Mouse (Mus musculus) gastrocnemius, adult 2 months (tissue): ENCODE data around the gene Drosha. TPM values are rescaled to one million over a fixed set of nuclear protein-coding genes. Genes with fewer than 3 reads are reported as not detected.

Source experiments
- DNase-seq: peaks from one replicate; pipeline ENCODE4 v3.0.0; 2022
- H3K27ac ChIP-seq: fragments of 200-600 bp; 2 replicates; pipeline ENCODE4 v1.8.1; 2022; ENCODE audit warnings: mild to moderate bottlenecking
- H3K4me3 ChIP-seq: fragments of 200-600 bp; 2 replicates; pipeline ENCODE4 v1.8.1; 2022; ENCODE audit warnings: mild to moderate bottlenecking, moderate library complexity
- CTCF ChIP-seq: fragments of 200-600 bp; IDR thresholded peaks from 2 replicates; pipeline ENCODE4 v1.8.1; 2022; ENCODE audit warnings: antibody characterized with exemption, mild to moderate bottlenecking, moderate library complexity
- intact Hi-C: fragments of 180-260 bp; cut with DNase I; formaldehyde crosslinking; loops from one replicate; pipeline ENCODE4 v1.15.1; 2025
- total RNA-seq, 2 experiments: library from RNA; stranded (reverse); gene quantifications; 2 replicates each; pipeline ENCODE4 v1.2.3; 2021

Drosha gene
- total RNA-seq, 2 experiments from 2014 or later = 33.9 to 37.6 TPM

- TF ChIP-seq CTCF = no peak
- Histone ChIP-seq H3K4me3 (no peak overlapping the region), H3K27ac (no peak overlapping the region)
- no peak for DNase-seq
- intact Hi-C loops = no loop called here
Observed at GRCm38 (mm10) chr15:12807088-12807487, 17.5 kb upstream of the Drosha start.

GRCm38 (mm10) chr15:12809305-12809704 is 15.3 kb upstream of the Drosha start:
- Histone ChIP-seq H3K4me3 (no peak overlapping the region), H3K27ac (no peak overlapping the region)
- TF ChIP-seq CTCF = no peak
- intact Hi-C loops = no loop called here
- DNase-seq = no peak

- DNase-seq = no peak
- Histone ChIP-seq H3K27ac (no peak overlapping the region), H3K4me3 (no peak overlapping the region)
- intact Hi-C loops = no loop called here
- no peak for TF ChIP-seq CTCF
Observed at GRCm38 (mm10) chr15:12812646-12813045, 12.0 kb upstream of the Drosha start.

DNA sequence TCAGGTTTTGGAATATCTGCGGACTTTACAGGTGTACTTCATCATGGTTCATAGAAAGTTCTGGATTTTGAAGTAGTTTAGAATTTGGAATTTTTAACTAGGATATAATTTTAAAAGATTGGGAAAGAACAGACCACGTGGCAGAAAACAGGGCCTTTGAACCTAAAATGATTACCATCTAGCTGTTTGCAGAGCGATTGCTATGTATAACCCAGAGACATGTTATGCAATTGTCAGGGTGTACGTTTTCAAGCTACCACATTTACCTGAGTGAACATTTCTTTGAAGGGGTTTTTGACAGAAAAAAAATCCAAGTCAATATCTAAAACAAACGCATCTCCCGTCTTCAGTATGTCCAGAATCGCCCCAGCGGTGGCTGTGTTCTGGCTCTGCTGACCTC is 7.0 kb upstream of the Drosha start:
- Histone ChIP-seq H3K27ac (no peak overlapping the region), H3K4me3 (no peak overlapping the region)
- no peak for TF ChIP-seq CTCF
- intact Hi-C loops = no loop called here
- DNase-seq = no peak

GRCm38 (mm10) chr15:12822416-12823395 is 1.9 kb upstream of the Drosha start:
- no peak for DNase-seq
- intact Hi-C loops = no loop called here
- H3K4me3 ChIP-seq = no peak overlapping the region
- no peak for TF ChIP-seq CTCF
- H3K27ac ChIP-seq = no peak overlapping the region

- intact Hi-C loops = no loop called here
- Histone ChIP-seq H3K27ac (peak overlapping the region; percentile 96; the same call in 1 of the 2 replicates), H3K4me3 (peak overlapping the region; percentile 99)
- TF ChIP-seq CTCF = no peak
- no peak for DNase-seq
Observed at GRCm38 (mm10) chr15:12823455-12824119, 1.0 kb upstream of the Drosha start.

- TF ChIP-seq CTCF = no peak; the same call in 1 of the 2 replicates
- Histone ChIP-seq H3K4me3 (peak overlapping the region; percentile 99), H3K27ac (peak overlapping the region; percentile 96)
- DNase-seq = no peak
- intact Hi-C loops = no loop called here
Observed at GRCm38 (mm10) chr15:12824965-12825364, 350 bp downstream of the Drosha start.

- peak overlapping the region; percentile 99 for H3K4me3 ChIP-seq
- no peak for TF ChIP-seq CTCF
- intact Hi-C loops = no loop called here
- no peak overlapping the region; the same call in 1 of the 2 replicates for H3K27ac ChIP-seq
- no peak for DNase-seq
Observed at GRCm38 (mm10) chr15:12825408-12825807, 793 bp downstream of the Drosha start.

DNA sequence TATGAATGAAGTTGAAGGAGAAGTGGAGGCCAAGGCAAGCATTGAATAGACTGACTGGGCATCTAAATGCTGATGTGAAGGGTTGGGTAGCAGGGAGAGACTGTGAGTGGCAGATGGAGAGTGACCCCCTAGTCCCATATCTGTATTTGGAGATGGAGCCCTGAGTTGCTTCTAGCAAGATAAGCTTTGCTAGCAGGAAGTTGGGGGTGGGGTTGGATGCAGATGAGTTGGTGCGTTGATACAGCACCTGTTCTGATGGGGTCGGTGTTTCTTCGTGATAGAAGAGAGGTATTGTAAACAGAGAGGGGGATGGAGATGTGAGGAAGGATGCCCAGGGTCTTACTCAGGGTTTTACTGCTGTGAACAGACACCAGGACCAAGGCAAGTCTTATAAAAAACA is 5.3 kb downstream of the Drosha start:
- no peak for TF ChIP-seq CTCF
- DNase-seq = no peak
- Histone ChIP-seq H3K27ac (no peak overlapping the region), H3K4me3 (no peak overlapping the region)
- intact Hi-C loops = no loop called here

DNA sequence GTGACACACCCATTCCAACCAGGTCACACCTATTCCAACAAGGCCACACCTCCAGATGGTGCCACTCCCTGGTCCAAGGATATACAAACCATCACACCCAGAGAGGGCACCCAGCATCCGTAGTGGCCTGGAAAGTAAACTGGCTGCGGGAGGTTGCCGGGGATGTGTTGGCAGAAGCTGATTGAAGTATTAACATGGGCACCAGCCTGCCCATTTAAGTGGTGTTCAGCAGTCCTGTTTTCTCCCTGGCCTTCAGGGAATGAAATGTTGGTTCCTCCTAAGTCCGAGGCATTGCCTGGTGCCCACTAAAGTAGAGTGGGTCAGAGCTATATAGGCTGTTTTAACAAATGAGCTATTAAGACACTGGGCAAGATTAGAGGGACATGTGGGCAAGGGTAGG is 8.0 kb downstream of the Drosha start:
- intact Hi-C loops = no loop called here
- DNase-seq = no peak
- Histone ChIP-seq H3K27ac (no peak overlapping the region), H3K4me3 (no peak overlapping the region)
- no peak for TF ChIP-seq CTCF

DNA sequence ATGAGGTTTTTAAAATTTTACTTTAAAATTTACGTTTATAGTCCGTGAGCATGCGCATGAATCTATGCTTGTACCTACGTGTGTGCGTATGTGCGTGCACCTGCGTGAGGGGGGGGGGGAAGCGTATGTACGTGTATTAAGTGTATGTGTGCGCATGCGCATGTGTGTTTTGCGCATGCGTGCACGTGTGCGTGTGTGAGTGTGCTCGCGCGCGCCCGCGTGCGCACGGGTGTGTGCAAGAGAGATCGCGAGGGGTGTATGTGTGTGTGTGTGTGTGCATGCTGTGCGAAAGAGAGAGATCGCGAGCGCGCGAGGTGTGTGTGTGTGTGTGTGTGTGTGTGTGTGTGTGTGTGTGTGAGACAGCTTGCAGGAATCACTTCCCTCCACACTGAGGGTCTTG is 8.8 kb downstream of the Drosha start:
- intact Hi-C loops = no loop called here
- no peak overlapping the region for H3K4me3 ChIP-seq
- no peak for DNase-seq
- H3K27ac ChIP-seq = no peak overlapping the region
- TF ChIP-seq CTCF = no peak

DNA sequence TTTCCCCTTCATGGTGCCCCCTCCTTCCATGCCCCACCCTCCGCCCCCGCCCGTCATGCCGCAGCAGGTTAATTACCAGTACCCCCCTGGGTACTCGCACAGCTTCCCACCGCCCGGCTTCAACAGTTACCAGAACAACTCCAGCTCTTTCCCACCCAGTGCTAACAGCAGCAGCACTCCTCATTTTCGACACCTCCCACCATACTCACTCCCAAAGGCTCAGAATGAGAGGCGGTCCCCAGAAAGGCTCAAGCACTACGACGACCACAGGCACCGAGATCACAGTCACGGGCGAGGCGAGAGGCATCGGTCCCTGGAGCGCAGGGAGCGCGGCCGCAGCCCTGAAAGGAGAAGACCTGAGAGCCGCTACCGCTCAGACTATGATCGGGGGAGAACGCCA is 9.6 kb downstream of the Drosha start:
- DNase-seq = no peak
- no peak for TF ChIP-seq CTCF
- H3K27ac ChIP-seq = no peak overlapping the region
- intact Hi-C loops = no loop called here
- no peak overlapping the region for H3K4me3 ChIP-seq

GRCm38 (mm10) chr15:12840737-12841136 is 16.1 kb downstream of the Drosha start:
- intact Hi-C loops = no loop called here
- no peak for DNase-seq
- no peak for TF ChIP-seq CTCF
- Histone ChIP-seq H3K4me3 (no peak overlapping the region), H3K27ac (no peak overlapping the region)
